Mouse (Mus musculus): ENCODE data around the gene Dlg2.
A peak's percentile ranks its signal among the peaks of the same experiment; 100 is the strongest.

The Dlg2 gene

GRCm38 (mm10) chr7:91442447-91443376 lies 966.2 kb downstream of the Dlg2 start:
- no peak for DNase-seq (ENCODE audit: low spot score in 2 of 2)

- no peak for DNase-seq (ENCODE audit: low spot score in 2 of 2)
Observed at GRCm38 (mm10) chr7:91443377-91443714, 966.9 kb downstream of the Dlg2 start.

GRCm38 (mm10) chr7:91443913-91444312 lies 967.4 kb downstream of the Dlg2 start:
- no peak for DNase-seq (ENCODE audit: low spot score in 2 of 2)

GRCm38 (mm10) chr7:91444728-91445127 lies 968.3 kb downstream of the Dlg2 start:
- DNase-seq (ENCODE audit: low spot score in 2 of 2) = no peak

- no peak for DNase-seq (ENCODE audit: low spot score in 2 of 2)
Observed at GRCm38 (mm10) chr7:91456796-91457195, 980.3 kb downstream of the Dlg2 start.

GRCm38 (mm10) chr7:91457207-91457606 lies 980.7 kb downstream of the Dlg2 start:
- peak in 1 of 2 experiments; percentile 18 for DNase-seq (ENCODE audit: low spot score in 2 of 2)

- no peak for DNase-seq (ENCODE audit: low spot score in 2 of 2)
Observed at GRCm38 (mm10) chr7:91461352-91461751, 984.9 kb downstream of the Dlg2 start.

GRCm38 (mm10) chr7:91463256-91463655 lies 986.8 kb downstream of the Dlg2 start:
- DNase-seq (ENCODE audit: low spot score in 2 of 2) = no peak

- no peak for DNase-seq (ENCODE audit: low spot score in 2 of 2)
Observed at GRCm38 (mm10) chr7:91467061-91467460, 990.6 kb downstream of the Dlg2 start.

- DNase-seq (ENCODE audit: low spot score in 2 of 2) = no peak
Observed at GRCm38 (mm10) chr7:91479145-91479544, 1002.7 kb downstream of the Dlg2 start.

- DNase-seq (ENCODE audit: low spot score in 2 of 2) = no peak
Observed at GRCm38 (mm10) chr7:91481574-91482197, 1005.2 kb downstream of the Dlg2 start.

- DNase-seq (ENCODE audit: low spot score in 2 of 2) = no peak
Observed at GRCm38 (mm10) chr7:91493234-91493633, 1016.8 kb downstream of the Dlg2 start.

GRCm38 (mm10) chr7:91495526-91495925 lies 1019.1 kb downstream of the Dlg2 start:
- DNase-seq (ENCODE audit: low spot score in 2 of 2) = no peak

- DNase-seq (ENCODE audit: low spot score in 2 of 2) = no peak
Observed at GRCm38 (mm10) chr7:91511119-91511518, 1034.6 kb downstream of the Dlg2 start.

- DNase-seq (ENCODE audit: low spot score in 2 of 2) = no peak
Observed at GRCm38 (mm10) chr7:91514445-91514844, 1038.0 kb downstream of the Dlg2 start.

GRCm38 (mm10) chr7:91516225-91516624 lies 1039.8 kb downstream of the Dlg2 start:
- DNase-seq (ENCODE audit: low spot score in 2 of 2) = no peak

GRCm38 (mm10) chr7:91525859-91526258 lies 1049.4 kb downstream of the Dlg2 start:
- no peak for DNase-seq (ENCODE audit: low spot score in 2 of 2)

GRCm38 (mm10) chr7:91542597-91543285 lies 1066.3 kb downstream of the Dlg2 start:
- DNase-seq (ENCODE audit: low spot score in 2 of 2) = no peak

GRCm38 (mm10) chr7:91543286-91543650 lies 1066.8 kb downstream of the Dlg2 start:
- no peak for DNase-seq (ENCODE audit: low spot score in 2 of 2)

GRCm38 (mm10) chr7:91544600-91544999 lies 1068.1 kb downstream of the Dlg2 start:
- DNase-seq (ENCODE audit: low spot score in 2 of 2) = no peak

GRCm38 (mm10) chr7:91548796-91549195 lies 1072.3 kb downstream of the Dlg2 start:
- DNase-seq (ENCODE audit: low spot score in 2 of 2) = no peak

GRCm38 (mm10) chr7:91557582-91557981 lies 1081.1 kb downstream of the Dlg2 start:
- no peak for DNase-seq (ENCODE audit: low spot score in 2 of 2)

GRCm38 (mm10) chr7:91567423-91567822 lies 1091.0 kb downstream of the Dlg2 start:
- DNase-seq (ENCODE audit: low spot score in 2 of 2) = no peak
